Mouse (Mus musculus) liver, adult 2 months (tissue): ENCODE measurements around the gene Gm20388.

Experiments
- CTCF ChIP-seq: fragments of 200-500 bp; IDR thresholded peaks from 2 replicates; pipeline ENCODE4 v1.5.1; 2011; ENCODE audit warnings: low read depth, low read length, control low read depth
- POLR2A ChIP-seq: fragments of 200-500 bp; IDR thresholded peaks from 2 replicates; pipeline ENCODE4 v1.6.1; 2011; ENCODE audit warnings: low read length, control low read depth; ENCODE audit not compliant: insufficient read depth; ENCODE audit errors: extremely low read depth

DNA sequence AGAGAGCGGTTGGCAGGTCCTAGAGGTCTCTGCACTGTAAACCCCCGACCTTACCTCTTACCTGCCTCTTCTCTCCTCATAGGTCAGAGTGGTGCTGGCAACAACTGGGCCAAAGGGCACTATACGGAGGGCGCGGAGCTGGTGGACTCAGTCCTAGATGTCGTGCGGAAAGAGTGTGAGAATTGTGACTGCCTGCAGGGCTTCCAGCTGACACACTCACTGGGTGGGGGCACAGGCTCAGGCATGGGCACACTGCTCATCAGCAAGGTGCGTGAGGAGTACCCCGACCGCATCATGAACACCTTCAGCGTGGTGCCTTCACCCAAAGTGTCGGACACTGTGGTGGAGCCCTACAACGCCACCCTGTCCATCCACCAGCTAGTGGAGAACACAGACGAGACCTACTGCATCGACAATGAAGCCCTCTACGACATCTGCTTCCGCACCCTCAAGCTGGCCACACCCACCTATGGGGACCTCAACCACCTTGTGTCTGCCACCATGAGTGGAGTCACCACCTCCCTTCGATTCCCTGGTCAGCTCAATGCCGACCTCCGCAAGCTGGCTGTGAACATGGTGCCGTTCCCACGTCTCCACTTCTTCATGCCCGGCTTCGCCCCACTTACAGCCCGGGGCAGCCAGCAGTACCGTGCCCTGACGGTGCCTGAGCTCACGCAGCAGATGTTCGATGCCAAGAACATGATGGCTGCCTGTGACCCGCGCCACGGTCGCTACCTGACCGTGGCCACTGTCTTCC is 3510.1 kb downstream of the Gm20388 start:
- TF ChIP-seq POLR2A (no peak), CTCF (no peak)
